Mouse (Mus musculus) CH12.LX (cell line): ENCODE data around the gene Osgin1.

Source experiments
- BHLHE40 ChIP-seq: IDR thresholded peaks from 2 replicates; pipeline ENCODE4 v1.6.1; 2011; ENCODE audit warnings: mild to moderate bottlenecking, low read depth, low read length, improper control_type of control experiment
- MAFK ChIP-seq: IDR thresholded peaks from 2 replicates; pipeline ENCODE4 v1.6.1; 2011; ENCODE audit warnings: low read length, improper control_type of control experiment; ENCODE audit not compliant: insufficient replicate concordance
- ZKSCAN1 ChIP-seq: IDR thresholded peaks from 2 replicates; pipeline ENCODE4 v1.6.1; 2012; ENCODE audit warnings: low read depth, inconsistent platforms, low read length, improper control_type of control experiment, borderline replicate concordance

- TF ChIP-seq BHLHE40 (no peak), MAFK (no peak), ZKSCAN1 (no peak)
Observed at GRCm38 (mm10) chr8:119385854-119386253, 48.1 kb upstream of the Osgin1 start.
